Mouse (Mus musculus): ENCODE data around the gene Lysmd1. TPM values are rescaled to one million over a fixed set of nuclear protein-coding genes. Genes with fewer than 3 reads are reported as not detected.

Gene Lysmd1
- total RNA-seq, 4 experiments from 2014 or later, result 12.5 to 17.7 (median 13.4) TPM

DNA sequence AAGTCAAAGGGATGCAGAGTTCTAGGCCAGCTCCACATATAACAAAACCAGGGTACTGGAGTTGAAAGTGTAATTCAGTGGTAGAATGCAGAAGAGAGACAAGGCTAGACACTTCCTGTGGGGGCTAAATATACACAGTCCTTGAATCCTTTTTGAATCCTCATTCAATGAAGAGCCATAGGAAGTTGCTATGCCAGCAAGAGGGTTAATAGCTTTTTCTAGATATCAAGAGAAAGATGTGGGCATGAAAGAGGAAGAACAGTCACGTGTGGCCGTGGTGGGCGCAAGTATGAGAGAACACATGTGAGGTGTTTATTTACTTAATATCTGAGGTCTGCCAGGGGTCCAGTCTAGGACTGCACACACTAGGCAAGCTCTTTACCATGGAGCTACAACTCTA is 2.4 kb downstream of the Lysmd1 start:
- no peak for DNase-seq (ENCODE audit: low spot score in 2 of 2)

DNA sequence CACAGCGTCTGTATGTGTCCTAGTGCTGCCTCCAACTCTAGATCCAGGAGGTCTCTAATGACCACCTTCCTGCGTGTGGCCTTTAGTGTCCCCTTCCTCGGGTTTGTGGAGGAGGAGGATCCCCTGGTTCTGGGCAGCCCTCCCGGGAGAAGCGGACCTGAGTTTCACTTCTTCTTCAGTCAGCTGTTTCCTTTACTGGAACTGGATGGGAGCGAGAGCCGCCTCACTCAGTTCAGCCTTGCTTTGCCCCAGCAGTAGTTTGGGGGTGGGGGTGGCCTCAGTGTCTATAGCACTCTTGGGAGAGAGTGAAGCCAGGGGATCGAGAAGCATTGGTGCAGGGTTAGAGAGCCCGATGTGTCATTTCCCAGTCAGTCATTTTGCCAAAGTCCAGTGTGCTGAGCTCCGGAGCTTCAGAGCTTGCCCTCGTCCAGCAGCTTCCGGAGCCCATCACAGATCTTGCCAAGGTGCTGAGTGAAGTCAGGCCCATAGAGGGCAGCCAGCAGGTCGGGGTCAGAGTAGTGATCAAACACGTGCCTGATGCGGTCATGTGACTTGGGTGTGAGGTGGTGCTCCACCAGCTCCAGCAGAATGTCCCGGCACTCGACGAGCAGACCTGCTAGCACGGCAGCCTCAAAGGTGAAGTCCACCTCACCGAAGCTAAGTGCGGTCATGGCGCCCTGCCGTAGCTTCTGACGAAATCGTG is 5.8 kb downstream of the Lysmd1 start:
- DNase-seq (ENCODE audit: low spot score in 2 of 2), result no peak

DNA sequence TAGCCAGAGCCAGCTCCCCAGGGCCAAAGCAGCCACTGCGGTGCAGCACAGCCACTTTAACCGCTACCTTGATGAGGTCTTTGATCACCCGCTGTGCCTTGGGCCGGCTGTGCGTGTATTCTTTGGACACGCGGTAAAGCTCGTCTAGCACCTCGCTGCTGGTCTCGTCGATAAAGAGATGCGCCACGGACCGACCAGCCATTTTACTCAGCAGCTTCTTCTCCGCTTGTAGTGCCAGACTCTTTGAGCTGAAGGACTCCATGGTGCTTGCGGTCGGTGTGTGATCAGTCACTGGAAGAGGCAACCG is 6.4 kb downstream of the Lysmd1 start:
- DNase-seq (ENCODE audit: low spot score in 2 of 2), result no peak

DNA sequence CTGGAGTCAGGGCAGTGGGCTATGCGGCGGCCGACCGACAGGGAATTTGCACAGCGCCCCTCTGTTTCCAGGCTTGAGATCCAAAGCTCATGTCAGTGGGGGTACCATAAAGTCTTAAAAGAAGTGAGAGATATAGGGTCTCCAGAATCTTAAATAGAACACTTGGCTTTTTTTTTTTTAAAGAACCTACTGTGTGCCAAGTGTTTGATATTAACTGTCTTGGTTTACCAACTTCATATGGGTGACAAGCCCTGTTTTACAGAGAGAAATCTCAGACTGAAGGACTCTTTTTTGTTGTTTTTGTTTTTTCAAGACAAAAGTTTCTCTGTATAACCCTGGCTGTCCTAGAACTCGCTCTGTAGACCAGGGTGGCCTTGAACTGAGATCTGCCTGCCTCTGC is 6.9 kb downstream of the Lysmd1 start:
- no peak for DNase-seq (ENCODE audit: low spot score in 2 of 2)

DNA sequence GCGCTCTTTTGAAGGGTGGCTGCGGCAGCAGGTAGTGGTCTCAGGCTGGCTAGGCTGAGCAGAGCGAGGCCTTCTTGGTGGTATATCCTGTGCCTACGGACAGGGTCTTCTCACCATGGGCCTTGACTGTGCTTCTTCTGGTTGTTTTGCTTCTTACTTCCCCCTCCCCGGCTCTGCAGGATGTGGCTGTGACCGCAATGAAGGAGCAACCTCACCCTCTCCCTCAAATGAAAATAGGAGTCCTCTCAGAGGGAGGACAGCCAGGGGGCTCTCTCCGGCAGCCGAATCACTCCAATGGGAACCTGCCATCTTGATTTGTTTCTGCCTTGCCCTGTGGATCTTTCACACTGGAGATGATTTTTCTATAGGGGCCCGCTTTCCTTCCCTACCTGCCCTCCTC is 7.6 kb downstream of the Lysmd1 start:
- no peak for DNase-seq (ENCODE audit: low spot score in 2 of 2)

DNA sequence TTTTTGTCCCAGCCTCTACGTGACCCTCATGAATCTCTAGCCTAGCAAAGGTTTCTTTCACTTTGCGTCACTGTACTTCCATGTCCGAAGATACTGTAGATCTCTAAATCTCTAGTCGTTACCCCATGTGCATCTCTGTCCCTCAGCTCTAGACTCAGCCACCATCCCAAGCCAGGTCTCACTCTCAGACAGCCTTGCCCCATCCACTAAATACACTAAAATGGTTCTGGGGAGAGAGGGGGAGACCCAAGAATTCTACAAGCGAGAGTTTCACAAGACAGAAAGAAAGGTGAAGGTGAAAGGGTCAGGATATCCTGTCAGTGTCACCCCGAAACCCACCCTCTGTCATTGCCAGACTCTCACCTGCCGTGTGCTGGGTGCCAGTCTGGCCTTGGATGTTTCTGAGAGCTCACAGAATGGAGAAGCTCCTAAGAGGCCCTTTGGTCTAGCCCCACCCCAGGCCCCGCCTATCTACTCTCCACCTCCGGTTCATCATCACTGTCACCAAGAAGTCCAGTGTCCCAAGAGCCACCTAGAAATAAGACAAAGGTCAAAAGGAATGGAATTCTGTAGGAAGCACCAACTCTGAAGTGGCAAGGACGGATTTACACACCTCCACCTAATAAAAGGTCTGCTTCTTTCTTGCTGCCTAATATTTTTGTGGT is 8.2 kb downstream of the Lysmd1 start, which contains the start of gene Tnfaip8l2:
Tnfaip8l2 (minus strand) TSS at position 409 of the 665 bp plus-strand sequence.
- DNase-seq (ENCODE audit: low spot score in 2 of 2), result no peak

DNA sequence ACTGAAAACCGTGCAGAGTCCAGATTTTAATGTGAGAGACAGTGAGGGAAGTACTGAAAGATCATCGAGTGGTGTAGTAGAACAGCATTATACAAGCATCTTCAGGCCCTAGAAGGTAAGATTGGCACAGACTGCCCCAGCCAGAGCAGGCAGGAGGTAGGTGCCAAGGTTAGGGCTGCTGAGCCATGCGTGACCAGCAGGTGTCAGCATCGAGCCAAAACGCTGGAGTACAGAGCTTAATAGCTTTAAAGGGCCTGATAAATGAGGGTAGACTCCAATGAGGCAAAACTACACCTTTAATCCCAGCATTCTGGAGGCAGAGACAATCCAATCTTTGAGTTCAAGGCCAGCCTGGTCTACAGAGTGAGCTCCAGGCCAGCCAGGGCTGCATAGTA is 8.7 kb downstream of the Lysmd1 start:
- peak; percentile 70 to 89 for DNase-seq (ENCODE audit: low spot score in 2 of 2)

DNA sequence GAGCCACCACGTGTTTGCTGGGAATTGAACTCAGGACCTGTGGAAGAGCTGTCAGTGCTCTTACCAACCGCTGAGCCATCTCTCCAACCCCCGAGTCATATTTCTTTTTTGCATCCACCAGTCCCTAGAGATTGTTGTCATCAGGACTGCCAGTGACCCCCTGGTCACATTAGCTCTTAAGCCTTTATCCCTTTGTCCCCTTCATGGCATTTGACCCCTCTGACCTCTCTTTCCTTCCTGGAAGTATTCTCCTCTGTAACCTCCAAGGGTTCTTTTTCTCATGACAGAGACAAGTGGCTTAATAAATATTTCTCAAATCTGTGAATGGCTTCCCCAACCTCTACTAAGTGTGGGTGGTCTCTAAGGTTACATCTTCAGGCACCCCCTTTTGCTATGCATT is 14.0 kb downstream of the Lysmd1 start:
- no peak for DNase-seq (ENCODE audit: low spot score in 2 of 2)

DNA sequence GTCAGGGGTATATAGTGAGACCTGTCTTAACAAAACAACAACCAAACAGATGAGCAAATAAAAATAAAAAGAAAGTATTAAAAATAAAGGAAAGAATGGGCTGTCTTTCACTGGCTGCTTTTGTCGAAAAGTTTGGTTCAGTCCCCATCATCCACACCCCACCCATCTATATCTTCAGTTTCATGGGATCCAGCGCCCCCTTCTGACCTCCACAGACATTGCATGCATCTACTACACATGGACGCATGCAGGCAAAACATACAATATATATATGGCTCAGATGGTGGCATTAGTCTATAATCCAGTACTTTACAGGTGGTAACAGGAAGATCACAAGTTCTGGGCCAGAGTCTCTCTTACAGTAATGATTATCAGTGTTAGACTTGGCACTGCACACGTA is 20.0 kb downstream of the Lysmd1 start:
- DNase-seq (ENCODE audit: low spot score in 2 of 2), result no peak

DNA sequence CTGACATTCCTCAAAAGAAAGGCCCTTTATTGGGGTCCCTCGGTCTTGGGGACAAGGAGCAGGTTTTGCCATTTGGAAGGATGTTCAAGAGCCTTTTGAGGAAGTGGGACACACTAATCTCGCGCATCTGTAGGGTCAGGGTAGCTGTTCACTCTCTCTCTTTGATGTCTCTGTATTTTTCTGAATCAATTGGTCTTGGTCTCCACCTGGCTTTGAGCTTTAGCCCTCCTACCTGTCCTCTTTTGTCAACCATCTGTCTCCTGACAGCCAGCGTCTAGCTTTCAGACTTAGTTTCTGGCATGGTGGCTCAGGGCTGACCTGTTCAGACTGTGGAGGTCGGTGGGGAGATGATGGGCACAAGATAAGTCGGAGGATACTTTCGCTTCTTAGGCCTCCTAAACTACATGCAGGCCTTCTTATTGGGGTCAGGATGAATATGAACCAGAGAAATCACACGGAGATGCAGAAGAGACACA is 25.7 kb downstream of the Lysmd1 start:
- DNase-seq (ENCODE audit: low spot score in 2 of 2), result no peak

DNA sequence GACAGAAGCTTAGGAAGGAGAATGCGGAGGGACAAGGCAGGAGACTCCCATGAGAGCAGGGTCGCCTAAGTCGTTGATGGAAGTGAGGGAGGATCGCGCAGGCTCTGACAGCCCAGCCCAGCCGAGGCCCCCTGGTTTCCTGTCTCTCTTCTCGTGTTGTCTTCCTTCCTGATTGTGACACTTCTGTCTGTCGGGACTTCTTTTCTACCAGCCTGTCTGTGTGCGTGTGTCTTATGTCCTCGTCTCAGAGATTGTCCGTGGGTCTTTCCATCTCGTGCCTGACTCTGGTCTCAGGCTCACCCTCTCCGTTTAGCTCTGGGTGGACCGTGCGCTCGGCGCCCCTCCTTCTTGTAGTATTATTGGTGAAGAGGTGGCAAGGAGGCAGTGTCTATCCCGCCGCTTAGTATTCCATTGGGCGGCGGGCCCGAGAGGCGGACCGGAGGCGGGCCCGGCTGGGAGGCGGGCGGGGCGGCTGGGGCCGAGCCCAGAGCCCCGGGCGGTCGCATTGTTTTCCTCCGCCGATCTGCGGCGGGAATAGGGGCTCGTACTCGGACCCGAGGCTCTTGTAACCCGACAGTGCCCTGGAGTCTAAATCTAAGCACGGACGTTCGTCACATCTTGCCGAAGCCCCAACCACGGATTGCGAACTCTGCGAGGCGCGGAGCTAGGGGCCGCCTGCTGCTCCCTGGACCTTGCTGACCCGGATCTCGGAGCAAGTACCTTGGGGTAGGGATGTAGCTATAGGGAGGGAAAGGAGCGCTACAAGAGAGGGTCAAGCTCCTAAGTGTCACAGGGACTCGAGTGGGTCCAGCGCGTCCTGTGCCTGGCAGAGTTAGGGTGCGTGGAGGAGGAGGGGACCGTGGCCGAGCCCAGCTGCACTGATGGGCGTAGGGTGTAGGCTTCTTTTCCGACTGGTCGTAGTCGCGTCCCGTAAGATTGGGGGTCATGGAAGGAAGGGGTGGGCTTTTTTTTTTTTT is 26.4 kb downstream of the Lysmd1 start, which contains the start of gene Sema6c:
Sema6c (plus strand) TSS at position 471 of the 977 bp plus-strand sequence.
- peak; percentile 83 to 86 for DNase-seq (ENCODE audit: low spot score in 2 of 2)

DNA sequence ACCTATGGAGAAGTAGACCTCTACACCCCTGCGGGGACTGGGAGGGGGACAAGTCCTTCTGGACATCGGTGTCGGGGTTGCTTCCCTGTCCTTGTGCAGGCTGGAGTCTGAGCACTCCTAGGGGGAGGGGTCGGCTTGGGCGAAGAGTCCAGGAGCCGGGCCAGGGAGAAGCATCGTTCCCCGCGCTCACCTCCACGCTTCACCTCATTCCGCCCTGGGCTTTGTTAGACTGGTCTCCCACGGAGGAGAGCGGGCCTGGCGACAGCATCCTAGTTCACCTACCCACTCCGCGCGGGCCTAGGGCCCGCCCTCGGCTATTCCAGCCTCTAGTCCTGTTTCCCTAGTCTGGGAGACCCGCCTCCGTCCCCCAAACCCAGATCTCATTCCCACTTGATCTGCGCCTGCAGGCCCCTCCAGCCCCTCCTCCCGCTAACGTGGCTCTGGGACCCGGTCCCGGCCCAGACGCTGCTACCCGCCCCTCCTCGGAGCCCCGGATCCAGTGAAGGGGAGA is 27.2 kb downstream of the Lysmd1 start:
- DNase-seq (ENCODE audit: low spot score in 2 of 2), result no peak

DNA sequence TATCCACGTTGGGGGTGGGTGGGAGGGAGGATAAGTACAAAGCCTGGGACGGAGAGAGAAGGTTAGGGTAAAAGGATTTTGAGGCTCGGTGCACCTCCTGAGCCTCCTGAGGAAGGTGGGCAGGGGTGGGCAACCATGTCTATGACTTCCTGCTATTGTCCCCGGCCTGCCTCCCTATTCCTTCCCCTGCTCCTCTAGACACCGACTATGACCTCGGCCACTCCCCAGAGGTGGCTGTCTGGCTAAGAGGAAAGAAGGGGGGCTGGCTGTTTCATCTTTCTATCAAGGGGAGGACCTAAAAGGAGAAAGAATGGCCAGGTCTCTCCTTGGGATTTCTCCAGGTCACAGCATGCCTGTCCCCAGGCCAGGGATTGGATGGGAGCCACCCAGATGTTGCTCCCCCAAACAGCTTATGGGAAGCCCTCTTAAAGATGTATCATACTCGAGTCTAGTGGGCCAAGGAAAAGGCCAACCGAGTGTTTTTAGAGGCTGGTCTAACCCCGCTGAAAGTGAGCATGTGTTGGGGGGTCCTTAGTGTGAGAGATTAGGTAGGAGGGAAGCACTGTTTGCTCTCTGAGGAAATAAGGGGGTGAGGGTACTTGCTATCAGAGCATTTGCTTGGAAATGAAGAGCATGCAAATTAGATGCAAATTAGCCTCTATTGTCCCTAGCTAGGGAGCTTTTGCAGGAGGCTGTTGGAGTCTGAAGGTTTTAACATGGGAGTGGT is 27.9 kb downstream of the Lysmd1 start:
- no peak for DNase-seq (ENCODE audit: low spot score in 2 of 2)

DNA sequence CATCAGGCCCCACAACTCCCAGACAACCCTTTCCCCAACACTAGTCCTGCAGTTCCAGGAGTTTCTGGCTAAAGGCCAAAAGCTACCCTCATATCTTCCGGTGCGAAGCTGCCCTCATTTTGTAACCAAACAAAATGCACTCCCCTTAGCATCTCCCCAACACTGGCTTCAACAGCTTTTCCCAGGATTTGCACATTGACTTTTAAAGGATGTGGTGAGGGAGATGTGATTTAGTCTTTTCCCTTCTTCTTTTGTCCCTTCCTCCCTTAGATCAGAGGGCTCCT is 28.4 kb downstream of the Lysmd1 start:
- DNase-seq (ENCODE audit: low spot score in 2 of 2), result no peak

DNA sequence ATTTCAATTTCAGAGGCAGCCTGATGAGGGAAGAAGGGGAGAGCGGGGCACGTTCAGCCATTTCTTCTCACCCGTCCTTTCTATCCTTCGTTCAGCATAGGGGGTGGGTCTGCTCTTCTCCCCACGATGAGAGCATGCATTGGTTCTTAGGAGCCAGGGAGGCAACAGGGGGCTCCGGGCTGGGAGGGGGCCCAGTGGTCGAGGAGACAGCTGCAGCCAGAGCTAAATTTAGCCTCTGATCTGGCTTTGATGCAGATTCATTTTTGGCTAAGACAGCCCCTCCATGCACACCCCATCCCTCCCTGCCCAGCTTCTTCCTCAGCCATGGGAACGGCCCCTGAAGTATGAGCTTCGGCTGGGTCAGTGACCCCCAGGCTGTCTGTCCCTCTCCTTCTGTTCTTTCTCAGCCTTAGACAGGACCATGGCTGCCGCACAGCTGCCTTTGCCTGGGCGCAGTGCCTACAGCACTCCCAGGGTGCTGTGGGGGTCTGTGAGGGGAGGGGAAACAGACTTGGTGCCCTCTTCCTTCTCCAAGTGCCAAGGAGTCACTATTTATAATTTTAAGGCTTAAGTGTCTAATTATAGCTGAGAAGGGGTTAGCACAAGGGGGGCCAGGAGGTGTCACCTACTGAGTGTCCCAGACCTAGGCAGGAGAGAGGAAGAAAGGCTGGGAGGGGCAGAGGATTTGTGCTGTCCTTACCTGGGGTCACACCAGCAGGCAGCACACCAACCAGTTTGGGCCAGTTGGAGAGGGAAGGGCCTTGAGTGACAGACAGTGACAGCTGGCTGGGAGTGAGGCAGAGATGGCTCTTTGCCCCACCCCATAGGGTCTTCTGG is 29.7 kb downstream of the Lysmd1 start:
- DNase-seq (ENCODE audit: low spot score in 2 of 2), result no peak

DNA sequence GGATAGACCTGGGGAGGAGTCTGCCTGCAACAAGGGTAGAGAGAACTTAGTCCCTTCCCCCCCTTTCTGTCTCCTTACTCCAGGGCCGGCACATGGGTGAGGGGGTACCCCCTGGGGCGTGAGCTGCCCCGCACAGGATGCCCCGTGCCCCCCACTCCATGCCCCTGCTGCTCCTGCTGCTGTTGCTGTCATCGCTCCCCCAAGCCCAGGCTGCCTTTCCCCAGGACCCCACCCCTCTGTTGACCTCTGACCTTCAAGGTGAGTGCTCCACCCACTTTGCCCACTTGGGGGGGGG is 30.3 kb downstream of the Lysmd1 start:
- no peak for DNase-seq (ENCODE audit: low spot score in 2 of 2)

DNA sequence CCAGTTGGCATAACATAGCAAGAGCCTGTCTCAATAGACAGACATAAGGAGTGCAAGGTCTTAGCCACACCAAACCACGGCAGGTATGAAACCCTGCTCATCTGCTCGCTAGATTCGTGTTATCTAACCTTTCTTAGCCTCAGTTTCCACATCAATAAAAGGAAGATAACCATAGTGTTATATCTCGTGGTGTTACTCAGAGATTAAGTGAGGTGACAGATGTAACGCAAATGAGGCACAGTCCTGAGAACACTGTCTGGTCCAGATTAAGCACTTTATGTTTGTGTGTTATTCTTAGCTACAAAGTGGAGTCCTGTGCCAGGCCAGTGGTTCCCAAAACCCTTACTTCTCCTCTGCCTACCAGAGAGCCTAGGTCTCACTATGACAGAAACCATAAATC is 31.0 kb downstream of the Lysmd1 start:
- DNase-seq (ENCODE audit: low spot score in 2 of 2), result no peak

DNA sequence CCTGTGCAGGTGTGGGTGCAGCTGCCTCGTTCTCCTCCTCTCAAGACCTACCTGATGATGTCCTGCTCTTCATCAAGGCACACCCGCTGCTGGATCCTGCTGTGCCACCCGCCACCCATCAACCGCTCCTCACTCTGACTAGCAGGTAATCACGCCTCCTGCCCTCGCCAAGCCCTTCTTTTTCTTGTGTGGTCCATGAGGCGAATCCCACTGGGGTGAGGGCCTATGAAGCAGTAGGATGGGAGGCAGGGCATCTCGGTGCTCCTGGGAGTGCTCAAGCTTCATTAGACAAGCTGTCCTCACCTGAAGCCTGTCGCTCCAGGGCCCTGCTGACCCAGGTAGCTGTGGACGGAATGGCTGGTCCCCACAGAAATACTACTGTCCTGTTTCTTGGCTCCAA is 36.1 kb downstream of the Lysmd1 start:
- DNase-seq (ENCODE audit: low spot score in 2 of 2), result no peak

DNA sequence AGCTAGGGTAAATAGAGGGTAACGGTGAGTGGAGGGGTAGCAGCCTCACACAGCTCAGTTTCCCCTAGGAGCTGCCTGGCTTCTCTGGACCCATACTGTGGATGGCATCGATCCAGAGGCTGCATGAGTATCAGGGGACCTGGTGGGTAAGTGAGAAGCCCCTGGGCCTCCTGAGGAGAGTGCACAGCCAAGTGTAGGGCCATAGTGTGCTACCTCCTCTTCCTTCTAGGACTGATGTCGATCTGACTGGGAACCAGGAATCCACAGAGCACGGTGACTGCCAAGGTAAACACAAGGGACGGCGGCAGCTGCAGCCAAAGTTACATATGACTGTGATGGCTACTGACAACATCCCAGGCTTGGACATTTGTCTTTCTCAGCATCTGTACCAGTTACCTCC is 37.2 kb downstream of the Lysmd1 start:
- DNase-seq (ENCODE audit: low spot score in 2 of 2), result no peak

DNA sequence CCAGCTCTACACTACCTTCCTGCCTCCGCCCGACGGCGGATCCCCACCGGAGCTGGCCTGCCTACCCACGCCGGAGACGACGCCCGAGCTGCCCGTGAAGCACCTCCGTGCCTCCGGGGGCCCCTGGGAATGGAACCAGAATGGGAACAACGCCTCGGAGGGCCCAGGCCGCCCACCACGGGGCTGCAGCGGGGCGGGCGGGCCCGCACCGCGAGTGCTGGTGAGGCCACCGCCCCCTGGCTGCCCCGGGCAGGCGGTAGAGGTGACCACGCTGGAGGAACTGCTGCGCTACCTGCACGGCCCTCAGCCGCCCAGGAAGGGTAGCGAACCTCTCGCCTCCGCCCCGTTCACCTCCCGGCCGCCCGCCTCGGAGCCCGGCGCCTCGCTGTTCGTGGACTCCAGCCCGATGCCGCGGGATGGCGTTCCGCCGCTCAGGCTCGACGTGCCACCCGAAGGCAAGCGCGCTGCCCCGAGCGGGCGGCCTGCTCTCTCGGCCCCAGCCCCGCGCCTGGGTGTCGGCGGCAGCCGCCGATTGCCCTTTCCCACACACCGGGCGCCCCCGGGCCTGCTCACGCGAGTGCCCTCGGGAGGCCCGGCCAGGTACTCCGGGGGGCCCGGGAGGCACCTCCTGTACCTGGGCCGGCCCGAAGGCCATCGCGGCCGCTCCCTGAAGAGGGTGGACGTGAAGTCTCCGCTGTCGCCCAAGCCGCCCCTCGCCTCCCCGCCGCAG is 38.8 kb downstream of the Lysmd1 start:
- DNase-seq (ENCODE audit: low spot score in 2 of 2), result no peak
